ENCODE assay signal across 8 mouse cellular contexts in the genomic region with DNA sequence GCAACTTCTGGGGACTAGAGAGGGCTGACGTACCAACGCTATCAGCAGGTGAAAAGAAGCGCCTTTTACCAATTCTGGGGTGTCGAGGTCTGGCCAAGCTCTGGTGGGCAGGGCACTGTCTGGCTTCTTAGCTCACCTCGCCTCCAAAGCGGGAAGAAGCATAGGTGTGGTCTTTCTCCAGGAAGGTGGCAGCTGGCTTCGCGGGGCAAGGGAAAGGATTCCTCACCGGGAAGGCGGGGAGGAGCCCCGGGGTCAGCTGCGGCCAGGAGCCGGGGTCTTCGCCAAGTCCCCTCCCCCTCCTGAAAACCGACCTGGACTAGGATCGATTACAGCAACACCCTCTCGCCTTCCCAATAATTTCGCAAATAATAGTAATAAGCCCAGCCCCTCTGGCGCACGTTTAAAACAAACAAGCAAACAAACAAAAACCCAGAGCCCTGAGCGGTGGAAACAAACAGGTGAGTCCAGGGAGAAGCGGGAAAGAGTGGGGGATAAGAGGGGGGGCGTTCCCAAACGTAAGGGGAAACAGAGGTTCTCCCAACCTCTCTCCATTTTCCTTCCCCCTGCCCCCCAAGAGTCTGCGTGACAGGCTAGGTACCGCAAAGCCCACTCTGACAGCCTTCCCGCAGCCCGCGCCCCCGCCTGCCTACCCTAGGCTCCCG.
DNase-seq lines count a peak whose midpoint lies in the region; ATAC-seq and TF ChIP-seq lines count a peak whose summit lies in the region.

No protein-coding gene starts in this region.

- peaks cover 31% of the 10 kb centered on the region for H3K4me1 ChIP-seq in hindbrain, embryonic 14.5 days (replicated peaks; ENCODE audit: control insufficient read depth, insufficient read depth, low read length)
- H3K4me1 ChIP-seq in liver, embryonic 11.5 days (replicated peaks; ENCODE audit: control insufficient read depth, insufficient read depth, low read length) = peaks cover 8% of the 10 kb centered on the region; the same call in 1 of the 2 replicates
- no peaks in the 10 kb centered on the region for H3K4me1 ChIP-seq in stomach, postnatal 0 days (replicated peaks; ENCODE audit: control insufficient read depth, insufficient read depth)

- no peak for TF ChIP-seq EP300 in stomach, postnatal 0 days (optimal IDR thresholded peaks at IDR 0.05)

- H3K9me3 ChIP-seq in hindbrain, embryonic 14.5 days (ENCODE audit: control insufficient read depth, low read length) = no peaks in the 10 kb centered on the region
- no peaks in the 10 kb centered on the region for H3K9me3 ChIP-seq in liver, embryonic 11.5 days (ENCODE audit: control insufficient read depth, low read length)
- H3K9me3 ChIP-seq in stomach, postnatal 0 days (ENCODE audit: control insufficient read depth, low read length) = no peaks in the 10 kb centered on the region

- H3K36me3 ChIP-seq in hindbrain, embryonic 14.5 days (replicated peaks; ENCODE audit: control insufficient read depth, insufficient read depth) = peaks cover 1% of the 10 kb centered on the region; the same call in 1 of the 2 replicates
- H3K36me3 ChIP-seq in liver, embryonic 11.5 days (ENCODE audit: control insufficient read depth, insufficient read depth, low read length) = no peaks in the 10 kb centered on the region
- H3K36me3 ChIP-seq in stomach, postnatal 0 days (ENCODE audit: control insufficient read depth, insufficient read depth, low read length) = no peaks in the 10 kb centered on the region

- peak overlapping the region; percentile 85 for H3K9ac ChIP-seq in hindbrain, embryonic 14.5 days
- peak overlapping the region; percentile 55 for H3K9ac ChIP-seq in liver, embryonic 11.5 days (ENCODE audit: low read depth, low read length)
- peak overlapping the region; percentile 97 for H3K9ac ChIP-seq in stomach, postnatal 0 days (ENCODE audit: low read length)

- peak overlapping the region; percentile 99 for H3K27ac ChIP-seq in hindbrain, embryonic 14.5 days
- no peak overlapping the region for H3K27ac ChIP-seq in liver, embryonic 11.5 days (ENCODE audit: low read depth, low read length)
- peak overlapping the region; percentile 98 for H3K27ac ChIP-seq in stomach, postnatal 0 days (replicated peaks)

- H3K4me2 ChIP-seq in hindbrain, embryonic 14.5 days (replicated peaks) = peak overlapping the region; percentile 87
- peak overlapping the region; percentile 95 for H3K4me2 ChIP-seq in liver, embryonic 11.5 days
- peak overlapping the region; percentile 90 for H3K4me2 ChIP-seq in stomach, postnatal 0 days (replicated peaks; ENCODE audit: low read depth)

- 0 out of 2 replicates have a peak, but pooled peaks have one; percentile 1 for ATAC-seq in hindbrain, embryonic 14.5 days (ENCODE audit: low FRiP score)
- no peak for ATAC-seq in liver, embryonic 11.5 days (replicated peaks; ENCODE audit: low FRiP score)
- 0 out of 2 replicates have a peak, but pooled peaks have one; percentile 28 for ATAC-seq in stomach, postnatal 0 days (ENCODE audit: low FRiP score, low TSS enrichment)

- DNase-seq in layer of hippocampus, adult 9-11 months = peak; percentile 29
- DNase-seq in layer of hippocampus, adult 18-20 months (ENCODE audit: low spot score in 2 of 2) = no peak
- DNase-seq in cerebellum, adult 9-11 months = peak; percentile 81
- peak; percentile 89 for DNase-seq in gastrocnemius, adult 18-20 months (ENCODE audit: low spot score)
- no peak for DNase-seq in hindbrain, embryonic 14.5 days (ENCODE audit: low spot score)
- peak; percentile 41 for DNase-seq in liver, embryonic 11.5 days (ENCODE audit: low spot score)
- peak; percentile 48 for DNase-seq in naive thymus-derived CD4-positive, alpha-beta T cell, adult 2 months (ENCODE audit: low read depth)
- DNase-seq in stomach, postnatal 0 days (ENCODE audit: low spot score) = peak; percentile 55

- under 1% methylated on average over 31 of the region's 31 CpGs for WGBS in hindbrain, embryonic 14.5 days
- 2% methylated on average over 31 of the region's 31 CpGs for WGBS in liver, embryonic 11.5 days
- WGBS in stomach, postnatal 0 days = 2% methylated on average over 31 of the region's 31 CpGs

- peak overlapping the region; percentile 80 for H3K4me3 ChIP-seq in hindbrain, embryonic 14.5 days (replicated peaks; ENCODE audit: low read length)
- H3K4me3 ChIP-seq in liver, embryonic 11.5 days (ENCODE audit: low read depth, low read length) = peak overlapping the region; percentile 69
- peak overlapping the region; percentile 89 for H3K4me3 ChIP-seq in stomach, postnatal 0 days (ENCODE audit: low read depth, low read length)

- TF ChIP-seq CTCF in stomach, postnatal 0 days (IDR thresholded peaks at IDR 0.05; ENCODE audit: low read depth) = no peak

- no peaks in the 10 kb centered on the region for H3K27me3 ChIP-seq in hindbrain, embryonic 14.5 days (ENCODE audit: control insufficient read depth, insufficient read depth, low read length)
- peaks cover 11% of the 10 kb centered on the region; the same call in 1 of the 2 replicates for H3K27me3 ChIP-seq in liver, embryonic 11.5 days (replicated peaks; ENCODE audit: control insufficient read depth, insufficient read depth, low read length)
- no peaks in the 10 kb centered on the region for H3K27me3 ChIP-seq in stomach, postnatal 0 days (ENCODE audit: control insufficient read depth, insufficient read depth, low read length)

Comparison
In these comparisons a context has a peak if more than half of its experiments do, and no peak if none do; other contexts are left out.
1. DNase-seq: peak in layer of hippocampus, adult 9-11 months (single experiment), cerebellum, adult 9-11 months (single experiment), gastrocnemius, adult 18-20 months (single experiment), liver, embryonic 11.5 days (single experiment), naive thymus-derived CD4-positive, alpha-beta T cell, adult 2 months (single experiment) and stomach, postnatal 0 days (single experiment); none in layer of hippocampus, adult 18-20 months (0 of 2) and hindbrain, embryonic 14.5 days (single experiment).
2. Peak in every context shown above with its lines, with median percentiles within 50 percentile points of each other: H3K4me2 ChIP-seq, H3K4me3 ChIP-seq and H3K9ac ChIP-seq.